Mouse (Mus musculus) E14TG2a.4 (cell line): ENCODE measurements at regions not wholly inside any gene's neighbourhood (a gene's known extent, or its start where the extent isn't known, plus 50 kb on each side); places are given as distances from the start of the nearest gene placed in this dataset.

Source experiments
- CTCF ChIP-seq: conservative IDR thresholded peaks from 2 replicates; pipeline ENCODE4 v1.5.1; 2014; ENCODE audit warnings: low read length
- POU5F1 ChIP-seq: IDR thresholded peaks from 2 replicates; pipeline ENCODE4 v1.6.1; 2014; ENCODE audit warnings: low read length, borderline replicate concordance

- TF ChIP-seq CTCF: no peak
- TF ChIP-seq POU5F1: no peak
Measured at GRCm38 (mm10) chr13:101216421-101216820, 383.2 kb upstream of the Slc30a5 start.
